Mouse (Mus musculus): Measurements from ENCODE around the gene Pard3. TPM values are rescaled to one million over a fixed set of nuclear protein-coding genes. Genes with fewer than 3 reads are reported as not detected.

Gene Pard3
- total RNA-seq, 2 experiments from 2014 or later, result 30.9 to 31.6 TPM

GRCm38 (mm10) chr8:127371326-127371949 lies 307.7 kb downstream of the Pard3 start:
- intact Hi-C loops (cut with DNase I), result no loop called here
- DNase-seq (ENCODE audit: low spot score), result no peak

GRCm38 (mm10) chr8:127377775-127378174 lies 314.1 kb downstream of the Pard3 start:
- intact Hi-C loops (cut with DNase I), result no loop called here
- DNase-seq (ENCODE audit: low spot score), result no peak

- intact Hi-C loops (cut with DNase I), result no loop called here
- DNase-seq (ENCODE audit: low spot score), result no peak
Measured at GRCm38 (mm10) chr8:127378994-127379858, 315.5 kb downstream of the Pard3 start.

- intact Hi-C loops (cut with DNase I), result no loop called here
Measured at GRCm38 (mm10) chr8:127381259-127381658, 317.6 kb downstream of the Pard3 start.

GRCm38 (mm10) chr8:127392700-127393099 lies 329.0 kb downstream of the Pard3 start:
- no peak for DNase-seq (ENCODE audit: low spot score)
- intact Hi-C loops (cut with DNase I), result no loop called here

More at GRCm38 (mm10) chr8:127381259-127381658, 317.6 kb downstream of the Pard3 start:
- DNase-seq (ENCODE audit: low spot score), result no peak

GRCm38 (mm10) chr8:127395488-127395887 lies 331.8 kb downstream of the Pard3 start:
- no peak for DNase-seq (ENCODE audit: low spot score)
- intact Hi-C loops (cut with DNase I), result no loop called here

- intact Hi-C loops (cut with DNase I), result no loop called here
- DNase-seq (ENCODE audit: low spot score), result no peak
Measured at GRCm38 (mm10) chr8:127405815-127406214, 342.1 kb downstream of the Pard3 start.

- DNase-seq (ENCODE audit: low spot score), result no peak
- intact Hi-C loops (cut with DNase I), result no loop called here
Measured at GRCm38 (mm10) chr8:127410606-127411005, 346.9 kb downstream of the Pard3 start.

- no peak for DNase-seq (ENCODE audit: low spot score)
- intact Hi-C loops (cut with DNase I), result no loop called here
Measured at GRCm38 (mm10) chr8:127411190-127411848, 347.6 kb downstream of the Pard3 start.

- intact Hi-C loops (cut with DNase I), result no loop called here
- no peak for DNase-seq (ENCODE audit: low spot score)
Measured at GRCm38 (mm10) chr8:127423021-127423420, 359.3 kb downstream of the Pard3 start.

- DNase-seq (ENCODE audit: low spot score), result no peak
- intact Hi-C loops (cut with DNase I), result no loop called here
Measured at GRCm38 (mm10) chr8:127424211-127424916, 360.7 kb downstream of the Pard3 start.

- DNase-seq (ENCODE audit: low spot score), result no peak
- intact Hi-C loops (cut with DNase I), result no loop called here
Measured at GRCm38 (mm10) chr8:127426857-127427256, 363.2 kb downstream of the Pard3 start.

GRCm38 (mm10) chr8:127428004-127428403 lies 364.3 kb downstream of the Pard3 start:
- intact Hi-C loops (cut with DNase I), result no loop called here
- no peak for DNase-seq (ENCODE audit: low spot score)

- intact Hi-C loops (cut with DNase I), result no loop called here
- DNase-seq (ENCODE audit: low spot score), result no peak
Measured at GRCm38 (mm10) chr8:127431236-127431635, 367.5 kb downstream of the Pard3 start.

GRCm38 (mm10) chr8:127435975-127436374 lies 372.3 kb downstream of the Pard3 start:
- intact Hi-C loops (cut with DNase I), result loop anchor here (5.0 kb wide), 2 partner anchors 151 to 1056 kb away; no protein-coding TSS in a partner anchor
- DNase-seq (ENCODE audit: low spot score), result no peak

GRCm38 (mm10) chr8:127437613-127438235 lies 374.0 kb downstream of the Pard3 start:
- no peak for DNase-seq (ENCODE audit: low spot score)
- intact Hi-C loops (cut with DNase I), result loop anchor here (5.0 kb wide), 2 partner anchors 150 to 1055 kb away; no protein-coding TSS in a partner anchor

- DNase-seq (ENCODE audit: low spot score), result peak; percentile 31
- intact Hi-C loops (cut with DNase I), result loop anchor here (5.0 kb wide), 2 partner anchors 148 to 1053 kb away; no protein-coding TSS in a partner anchor
Measured at GRCm38 (mm10) chr8:127438625-127439391, 375.1 kb downstream of the Pard3 start.

GRCm38 (mm10) chr8:127439392-127440160 lies 375.9 kb downstream of the Pard3 start:
- DNase-seq (ENCODE audit: low spot score), result peak; percentile 2
- intact Hi-C loops (cut with DNase I), result loop anchor here (2.0 to 5.0 kb wide), 4 partner anchors 38 to 1053 kb away; partner anchors contain the start of gene Nrp1
